23 mouse cellular contexts compared by ENCODE assay signal in the genomic region with DNA sequence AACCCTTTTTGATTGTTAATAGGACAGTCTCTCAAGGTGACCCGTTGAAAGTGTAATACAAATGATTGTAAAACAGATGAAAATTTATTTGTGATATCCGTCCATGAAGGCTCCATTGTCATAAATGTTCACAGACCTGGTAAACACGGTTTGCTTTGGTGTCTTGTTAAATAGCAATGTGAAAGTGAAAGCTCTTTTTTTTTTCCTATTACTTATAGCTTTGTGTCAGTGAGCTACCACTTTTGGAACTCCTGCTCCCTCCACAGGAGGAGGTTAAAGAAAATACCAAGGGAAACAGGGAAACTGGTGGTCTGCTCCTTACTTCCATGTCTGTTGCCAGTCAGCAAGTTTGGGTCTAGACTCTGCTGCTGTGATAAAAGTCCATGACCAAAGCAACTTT.
A peak's percentile ranks its signal among the peaks of the same experiment; 100 is the strongest.
DNase-seq lines count a peak whose midpoint lies in the region; ATAC-seq and TF ChIP-seq lines count a peak whose summit lies in the region.
"Had no signal": no experiment of that assay in that cellular context is flagged by ENCODE, and none has a peak within 500 bp of the region (broad histone marks: within the 10 kb centered on the region; RNA-seq: fewer than 3 reads in every experiment).

No protein-coding gene starts in this region.

- peak; percentile 56 for ATAC-seq in common myeloid progenitor, adult 5-6 weeks (replicated peaks; ENCODE audit: low read depth, poor library complexity, severe bottlenecking)
- ATAC-seq in liver, postnatal 0 days = no peak
- ATAC-seq in erythroblast, adult 5-6 weeks (replicated peaks; ENCODE audit: low FRiP score, poor library complexity, severe bottlenecking) = no peak
- ATAC-seq: hindbrain, embryonic 16.5 days had no signal

- no peak for TF ChIP-seq EP300 in liver, postnatal 0 days (IDR thresholded peaks at IDR 0.05; ENCODE audit: low read depth)

- no peaks in the 10 kb centered on the region for H3K27me3 ChIP-seq in megakaryocyte, embryonic 14.5 days (replicated peaks)
- no peaks in the 10 kb centered on the region for H3K27me3 ChIP-seq in liver, postnatal 0 days (ENCODE audit: insufficient read depth, low read length)
- H3K27me3 ChIP-seq: forebrain, embryonic 12.5 days; limb, embryonic 15.5 days; neural tube, embryonic 12.5 days had no signal

- no peaks in the 10 kb centered on the region for H3K9me3 ChIP-seq in megakaryocyte, embryonic 14.5 days
- H3K9me3 ChIP-seq in liver, postnatal 0 days (ENCODE audit: low read length) = no peaks in the 10 kb centered on the region
- H3K9me3 ChIP-seq: forebrain, embryonic 12.5 days; hindbrain, embryonic 10.5 days; limb, embryonic 15.5 days; neural tube, embryonic 12.5 days had no signal

- H3K4me3 ChIP-seq in gastrocnemius, adult 2 months = peak overlapping the region; percentile 9; the same call in 1 of the 2 replicates
- peak overlapping the region; percentile 72 for H3K4me3 ChIP-seq in megakaryocyte, embryonic 14.5 days (replicated peaks)
- no peak overlapping the region for H3K4me3 ChIP-seq in liver, postnatal 0 days (ENCODE audit: low read depth, low read length)
- H3K4me3 ChIP-seq: forebrain, embryonic 12.5 days; hindbrain, embryonic 10.5 days; limb, embryonic 15.5 days; neural tube, embryonic 12.5 days had no signal

- DNase-seq in gastrocnemius, adult 2 months = no peak
- DNase-seq in gastrocnemius, postnatal 14 days = no peak
- DNase-seq in cerebellum, postnatal 25 days = no peak
- DNase-seq in liver, postnatal 0 days = no peak
- DNase-seq: adrenal gland, postnatal 25 days; cerebellum, adult 8-10 months; kidney, adult 2 months; kidney, postnatal 10 days; left cerebral cortex, postnatal 4 days; lung, postnatal 4 days; retina, postnatal 1 day; thymus, postnatal 25 days had no signal

- no peak for TF ChIP-seq CTCF in gastrocnemius, adult 2 months (IDR thresholded peaks at IDR 0.05)
- no peak for TF ChIP-seq CTCF in liver, postnatal 0 days (IDR thresholded peaks at IDR 0.05; ENCODE audit: low read depth)

- intact Hi-C loops in gastrocnemius, adult 2 months (cut with DNase I) = no loop called here
- intact Hi-C loops in gastrocnemius, postnatal 14 days (cut with DNase I; ENCODE audit: low total_unique reads) = no loop called here

- WGBS in liver, postnatal 0 days (ENCODE audit: insufficient replicate concordance) = 73% methylated on average over 3 of the region's 3 CpGs

- H3K9ac ChIP-seq in liver, postnatal 0 days (replicated peaks) = no peak overlapping the region
- H3K9ac ChIP-seq: forebrain, embryonic 12.5 days; limb, embryonic 15.5 days; liver, embryonic 14.5 days; neural tube, embryonic 12.5 days had no signal

- H3K4me1 ChIP-seq in megakaryocyte, embryonic 14.5 days = peaks cover 6% of the 10 kb centered on the region; the same call in 1 of the 2 replicates
- H3K4me1 ChIP-seq in liver, postnatal 0 days (ENCODE audit: insufficient read depth) = peaks cover 4% of the 10 kb centered on the region; the same call in 1 of the 2 replicates
- H3K4me1 ChIP-seq: forebrain, embryonic 12.5 days; hindbrain, embryonic 10.5 days; limb, embryonic 15.5 days; neural tube, embryonic 12.5 days had no signal

- no peaks in the 10 kb centered on the region for H3K36me3 ChIP-seq in megakaryocyte, embryonic 14.5 days (replicated peaks; ENCODE audit: low read length)
- H3K36me3 ChIP-seq in liver, postnatal 0 days (replicated peaks; ENCODE audit: insufficient read depth, low read length) = no peaks in the 10 kb centered on the region
- H3K36me3 ChIP-seq: forebrain, embryonic 12.5 days; hindbrain, embryonic 10.5 days; limb, embryonic 15.5 days; neural tube, embryonic 12.5 days had no signal

- H3K4me2 ChIP-seq in liver, postnatal 0 days (ENCODE audit: low read depth, low read length) = no peak overlapping the region
- H3K4me2 ChIP-seq: forebrain, embryonic 12.5 days; heart, embryonic 11.5 days; limb, embryonic 15.5 days; midbrain, embryonic 11.5 days; neural tube, embryonic 12.5 days had no signal

- H3K27ac ChIP-seq in gastrocnemius, adult 2 months = no peak overlapping the region
- no peak overlapping the region for H3K27ac ChIP-seq in liver, postnatal 0 days (ENCODE audit: low read depth)
- H3K27ac ChIP-seq: forebrain, embryonic 12.5 days; hindbrain, embryonic 10.5 days; limb, embryonic 15.5 days; liver, embryonic 14.5 days; neural tube, embryonic 12.5 days had no signal
